Mouse (Mus musculus) MEL (cell line): Measurements from ENCODE around the gene Gdf3. TPM values are rescaled to one million over a fixed set of nuclear protein-coding genes. Genes with fewer than 3 reads are reported as not detected.

ENCODE experiments used
- DNase-seq: peaks from one replicate; pipeline ENCODE4 v3.0.0; 2011; ENCODE audit warnings: low read depth, low spot score
- H3K27ac ChIP-seq: 2 replicates; pipeline ENCODE4 v1.5.1; 2012; ENCODE audit warnings: low read depth, mild to moderate bottlenecking, control low read depth, low read length, moderate library complexity; ENCODE audit not compliant: control insufficient read depth
- H3K27me3 ChIP-seq, 2 experiments: fragments of 150-350 bp in 1 of 2; sonication (generic) in 1 of 2; 2 replicates each; pipeline ENCODE4 v1.6.1; 2012; ENCODE audit warnings: low read length in 2 of 2, mild to moderate bottlenecking in 2 of 2, improper control_type of control experiment in 1 of 2, moderate library complexity in 1 of 2; ENCODE audit not compliant: insufficient read depth in 2 of 2, control insufficient read depth in 1 of 2
- H3K36me3 ChIP-seq, 2 experiments: 2 replicates each; pipeline ENCODE4 v1.6.1; 2012 to 2014; ENCODE audit warnings: low read length in 2 of 2, improper control_type of control experiment in 1 of 2, inconsistent platforms in 1 of 2, mild to moderate bottlenecking in 1 of 2; ENCODE audit not compliant: insufficient read depth in 2 of 2, control insufficient read depth in 1 of 2
- H3K4me1 ChIP-seq, 2 experiments: fragments of 150-350 bp in 1 of 2; sonication (generic) in 1 of 2; 2 replicates each; pipeline ENCODE4 v1.6.1; 2012; ENCODE audit warnings: low read length in 2 of 2, improper control_type of control experiment in 1 of 2, mild to moderate bottlenecking in 1 of 2; ENCODE audit not compliant: insufficient read depth in 2 of 2, control insufficient read depth in 1 of 2
- H3K4me3 ChIP-seq, 2 experiments: fragments of 150-350 bp in 1 of 2; sonication (generic) in 1 of 2; 2 replicates each; pipeline ENCODE4 v1.5.1; 2012; ENCODE audit warnings: low read depth in 2 of 2, low read length in 2 of 2, mild to moderate bottlenecking in 2 of 2, moderate library complexity in 2 of 2, control low read depth in 1 of 2, improper control_type of control experiment in 1 of 2; ENCODE audit not compliant: control insufficient read depth in 1 of 2, insufficient read depth in 1 of 2
- H3K79me2 ChIP-seq: 2 replicates; pipeline ENCODE4 v1.6.1; 2012; ENCODE audit warnings: mild to moderate bottlenecking, low read length, moderate library complexity; ENCODE audit not compliant: control insufficient read depth, poor library complexity, insufficient read depth
- H3K9ac ChIP-seq: 2 replicates; pipeline ENCODE4 v1.6.1; 2012; ENCODE audit warnings: low read depth, mild to moderate bottlenecking, control low read depth, low read length, moderate library complexity; ENCODE audit not compliant: control insufficient read depth, poor library complexity, severe bottlenecking
- H3K9me3 ChIP-seq: fragments of 150-350 bp; sonication (generic); replicated peaks from 2 replicates; pipeline ENCODE4 v1.6.1; 2012; ENCODE audit warnings: mild to moderate bottlenecking, low read length, improper control_type of control experiment, moderate library complexity; ENCODE audit not compliant: insufficient read depth
- BHLHE40 ChIP-seq: IDR thresholded peaks from 2 replicates; pipeline ENCODE4 v1.6.1; 2012; ENCODE audit warnings: low read depth, mild to moderate bottlenecking, inconsistent platforms, low read length, improper control_type of control experiment, borderline replicate concordance
- CHD1 ChIP-seq: IDR thresholded peaks from 2 replicates; pipeline ENCODE4 v1.6.1; 2012; ENCODE audit warnings: low read depth, mild to moderate bottlenecking, inconsistent platforms, low read length, improper control_type of control experiment
- CHD2 ChIP-seq: IDR thresholded peaks from 2 replicates; pipeline ENCODE4 v1.6.1; 2011; ENCODE audit warnings: low read length, improper control_type of control experiment
- EP300 ChIP-seq, 2 experiments: IDR thresholded peaks; 2 replicates each; pipeline ENCODE4 v1.6.1; 2011; ENCODE audit warnings: improper control_type of control experiment in 2 of 2, low read length in 2 of 2, low read depth in 1 of 2, mild to moderate bottlenecking in 1 of 2
- GABPA ChIP-seq: IDR thresholded peaks from 2 replicates; pipeline ENCODE4 v1.6.1; 2012; ENCODE audit warnings: low read depth, mild to moderate bottlenecking, inconsistent platforms, low read length, improper control_type of control experiment, moderate library complexity
- HCFC1 ChIP-seq: IDR thresholded peaks from 2 replicates; pipeline ENCODE4 v1.6.1; 2012; ENCODE audit warnings: low read depth, mild to moderate bottlenecking, inconsistent platforms, low read length, improper control_type of control experiment, moderate library complexity
- JUND ChIP-seq: IDR thresholded peaks from 2 replicates; pipeline ENCODE4 v1.6.1; 2011; ENCODE audit warnings: low read depth, mild to moderate bottlenecking, improper control_type of control experiment, low read length
- KAT2A ChIP-seq: conservative IDR thresholded peaks from 2 replicates; pipeline ENCODE4 v1.6.1; 2012; ENCODE audit warnings: low read depth, low read length, improper control_type of control experiment, inconsistent platforms
- MAFK ChIP-seq: IDR thresholded peaks from 2 replicates; pipeline ENCODE4 v1.6.1; 2011; ENCODE audit warnings: low read depth, mild to moderate bottlenecking, low read length, improper control_type of control experiment, borderline replicate concordance
- MAX ChIP-seq: IDR thresholded peaks from 2 replicates; pipeline ENCODE4 v1.6.1; 2011; ENCODE audit warnings: low read length, improper control_type of control experiment
- MAZ ChIP-seq: IDR thresholded peaks from 2 replicates; pipeline ENCODE4 v1.6.1; 2012; ENCODE audit warnings: low read depth, mild to moderate bottlenecking, inconsistent platforms, low read length, improper control_type of control experiment
- MEF2A ChIP-seq: IDR thresholded peaks from 2 replicates; pipeline ENCODE4 v1.6.1; 2014; ENCODE audit warnings: low read depth, mild to moderate bottlenecking, inconsistent platforms, low read length, improper control_type of control experiment; ENCODE audit not compliant: poor library complexity, insufficient replicate concordance, severe bottlenecking; ENCODE audit errors: extremely low read depth
- MYB ChIP-seq: IDR thresholded peaks from 2 replicates; pipeline ENCODE4 v1.6.1; 2011; ENCODE audit warnings: mild to moderate bottlenecking, low read depth, low read length, improper control_type of control experiment
- NELFE ChIP-seq: IDR thresholded peaks from 2 replicates; pipeline ENCODE4 v1.6.1; 2011; ENCODE audit warnings: low read depth, low read length, improper control_type of control experiment
- NRF1 ChIP-seq: IDR thresholded peaks from 2 replicates; pipeline ENCODE4 v1.6.1; 2014; ENCODE audit warnings: low read depth, mild to moderate bottlenecking, inconsistent platforms, low read length, improper control_type of control experiment, moderate library complexity; ENCODE audit not compliant: poor library complexity, insufficient read depth, severe bottlenecking
- POLR2AphosphoS2 ChIP-seq: IDR thresholded peaks from 2 replicates; pipeline ENCODE4 v1.6.1; 2011; ENCODE audit warnings: low read length, improper control_type of control experiment
- POLR2AphosphoS5 ChIP-seq: IDR thresholded peaks from 2 replicates; pipeline ENCODE4 v1.6.1; 2012; ENCODE audit warnings: low read depth, borderline replicate concordance, mild to moderate bottlenecking, inconsistent platforms, low read length, moderate library complexity, mixed read lengths
- TBP ChIP-seq: IDR thresholded peaks from 2 replicates; pipeline ENCODE4 v1.8.0; 2011; ENCODE audit warnings: low read depth, low read length, improper control_type of control experiment
- USF2 ChIP-seq, 2 experiments: IDR thresholded peaks; 2 replicates each; pipeline ENCODE4 v1.6.1; 2011 to 2012; ENCODE audit warnings: improper control_type of control experiment in 2 of 2, low read length in 2 of 2, borderline replicate concordance in 1 of 2, inconsistent platforms in 1 of 2, low read depth in 1 of 2, mild to moderate bottlenecking in 1 of 2; ENCODE audit not compliant: insufficient read depth in 1 of 2
- ZNF384 ChIP-seq: IDR thresholded peaks from 2 replicates; pipeline ENCODE4 v1.6.1; 2012; ENCODE audit warnings: low read depth, mild to moderate bottlenecking, inconsistent platforms, low read length, improper control_type of control experiment
- polyA plus RNA-seq, 2 experiments: library from polyadenylated mRNA; stranded (reverse) in 1 of 2; unstranded in 1 of 2; fragments of >175 nt in 1 of 2; fragments of >200 nt in 1 of 2; gene quantifications; 2 replicates each; pipeline versions ENCODE4 v1.2.1 to v1.2.4; 2012; ENCODE audit warnings: low replicate concordance in 2 of 2, low read depth in 1 of 2; ENCODE audit not compliant: insufficient read length in 2 of 2, insufficient read depth in 1 of 2, missing spikeins in 1 of 2
- total RNA-seq: library from RNA; depleted of rRNA; stranded (reverse); fragments of 300-350 nt; gene quantifications from 2 replicates; pipeline ENCODE4 v1.2.3, GENCODE M21; 2012

Gdf3 gene
- total and polyA plus RNA-seq, 3 experiments = 42.8 to 50.2 TPM; not detected in 1

DNA sequence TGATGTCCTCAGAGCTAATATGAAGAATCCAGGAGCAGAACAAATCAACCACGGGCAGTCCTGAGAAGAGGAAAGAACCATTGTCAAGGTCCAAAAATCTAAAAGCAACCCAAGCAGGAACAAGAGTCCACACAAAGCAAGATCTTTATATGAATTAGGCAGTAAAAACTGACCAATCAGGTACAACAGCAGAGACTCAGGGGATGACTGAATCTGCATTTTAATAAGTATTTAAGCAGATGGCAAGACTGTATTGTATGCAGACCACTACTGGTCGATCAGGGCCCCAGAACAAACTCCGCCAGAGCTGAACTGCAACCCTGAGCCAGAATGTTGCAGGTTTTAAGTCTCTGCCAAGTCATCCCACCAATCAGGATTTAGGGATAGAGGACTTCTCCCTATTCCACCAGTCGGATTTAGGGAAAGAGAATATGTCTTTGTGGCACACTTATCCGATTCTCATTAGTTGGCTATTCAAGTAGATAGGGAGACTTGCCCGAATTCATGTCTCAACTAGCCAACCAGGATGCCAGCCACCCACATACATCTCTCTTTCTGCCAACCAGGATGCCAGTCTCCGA, 9.7 kb downstream of the Gdf3 start:
- no peaks in the 10 kb centered on the region; the same call in 1 of the 2 replicates for H3K79me2 ChIP-seq
- no peak overlapping the region for H3K9ac ChIP-seq
- H3K27ac ChIP-seq = no peak overlapping the region
- no peaks in the 10 kb centered on the region for H3K27me3 ChIP-seq
- H3K36me3 ChIP-seq = peaks cover 2 to 10% of the 10 kb centered on the region in 2 experiments; a peak in 3 of 4 replicates
- TF ChIP-seq NELFE = no peak
- no peak for TF ChIP-seq MAX
- no peak for TF ChIP-seq ZNF384
- TF ChIP-seq CHD2 = no peak
- no peak for TF ChIP-seq POLR2AphosphoS5
- no peak for TF ChIP-seq EP300 (IDR thresholded peaks at IDR 0.05; ENCODE audit: low read depth in 1 of 2, low read length in 2 of 2)
- TF ChIP-seq MAZ = no peak
- TF ChIP-seq MEF2A = no peak
- TF ChIP-seq KAT2A = no peak
- no peak for TF ChIP-seq MYB
- TF ChIP-seq BHLHE40 = no peak
- TF ChIP-seq USF2 (IDR thresholded peaks at IDR 0.05; ENCODE audit: borderline replicate concordance in 1 of 2, insufficient read depth in 1 of 2, low read depth in 1 of 2, low read length in 2 of 2) = no peak
- no peak for TF ChIP-seq TBP
- TF ChIP-seq CHD1 = no peak
- no peak for TF ChIP-seq MAFK
- TF ChIP-seq GABPA = no peak
- no peak for TF ChIP-seq POLR2AphosphoS2
- H3K4me3 ChIP-seq = no peak overlapping the region
- no peaks in the 10 kb centered on the region for H3K9me3 ChIP-seq
- peaks cover 8 to 9% of the 10 kb centered on the region in 2 experiments for H3K4me1 ChIP-seq
- DNase-seq = no peak

DNA sequence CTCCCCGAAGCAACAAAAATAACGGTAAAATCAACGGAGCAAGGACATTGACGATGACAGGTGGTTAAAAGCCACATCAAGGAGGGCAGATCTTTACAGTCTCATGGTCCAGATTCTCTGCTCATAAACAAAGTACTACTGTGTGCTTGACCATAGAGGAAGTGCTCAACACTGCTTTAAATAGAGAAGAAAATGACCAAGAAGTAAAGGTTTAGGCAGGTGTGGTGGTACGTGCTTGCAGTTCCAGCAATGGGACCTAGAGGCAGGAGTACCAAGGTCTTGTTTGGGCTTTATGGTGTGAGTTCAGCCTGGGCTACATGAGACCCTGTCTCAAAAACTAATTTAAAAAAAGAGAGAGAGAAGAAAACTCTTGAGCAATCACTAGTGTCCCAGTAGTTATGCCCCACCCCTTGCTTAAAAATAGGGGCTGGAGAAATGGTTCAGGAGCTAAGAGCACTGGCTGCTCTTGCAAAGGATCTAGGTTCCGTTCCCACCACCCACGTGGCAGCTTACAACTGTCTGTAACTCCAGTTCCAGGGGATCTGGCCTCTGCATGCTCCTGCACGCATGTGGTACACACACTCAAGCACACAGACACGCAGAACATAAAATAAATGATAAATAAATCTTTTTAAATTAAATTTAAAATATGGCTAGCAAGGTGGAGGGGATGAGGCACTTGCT, 10.7 kb downstream of the Gdf3 start:
- no peak overlapping the region for H3K4me3 ChIP-seq
- no peak overlapping the region for H3K27ac ChIP-seq
- H3K9ac ChIP-seq = no peak overlapping the region
- H3K27me3 ChIP-seq = no peaks in the 10 kb centered on the region
- peaks cover 5% of the 10 kb centered on the region in 2 experiments; a peak in 2 of 4 replicates for H3K4me1 ChIP-seq
- peaks cover 2 to 6% of the 10 kb centered on the region in 2 experiments; a peak in 2 of 4 replicates for H3K36me3 ChIP-seq
- DNase-seq = no peak
- H3K79me2 ChIP-seq = no peaks in the 10 kb centered on the region; the same call in 1 of the 2 replicates
- H3K9me3 ChIP-seq = no peaks in the 10 kb centered on the region
- TF ChIP-seq NRF1 (no peak), CHD2 (no peak), MAX (no peak), HCFC1 (no peak), EP300 (IDR thresholded peaks at IDR 0.05; ENCODE audit: low read depth in 1 of 2, low read length in 2 of 2) (no peak), JUND (no peak)
